Mouse (Mus musculus) neural tube, embryonic 13.5 days (tissue): ENCODE data around the gene Gm5108. TPM values are rescaled to one million over a fixed set of nuclear protein-coding genes. Genes with fewer than 3 reads are reported as not detected.

Experiments used
- polyA plus RNA-seq: library from polyadenylated mRNA; unstranded; fragments of >200 nt; fragmentation: Nextera tagmentation; extraction: Ambion mirVana; gene quantifications from 2 replicates; pipeline ENCODE4 v1.2.1, GENCODE M21; 2015

Gm5108 gene
- polyA plus RNA-seq, 1 experiment from 2014 or later, result not detected

Other genes starting within 250 kb of the Gm5108 start
- 44.6 and 45.1 TPM in 2 replicates for gene Atp8a1, start 94.2 kb upstream of the Gm5108 start, polyA plus RNA-seq
- gene Gm21905, start 4.8 kb downstream of the Gm5108 start, polyA plus RNA-seq, result not detected in 2 replicates
- gene Grxcr1, start 90.2 kb downstream of the Gm5108 start, polyA plus RNA-seq, result not detected in 2 replicates